Mouse (Mus musculus) forebrain, embryonic 16.5 days (tissue): ENCODE data around the gene Chrna5. TPM values are rescaled to one million over a fixed set of nuclear protein-coding genes. Genes with fewer than 3 reads are reported as not detected.
"Not testable (repeated sequence)": the region's sequence is repeated elsewhere in the genome, so short reads cannot be mapped to it uniquely, and the experiment has no call there.

Source experiments
- ATAC-seq: fragments of 200-750 bp; cut with Nextera tagmentation; 2 replicates; pipeline ENCODE4 v1.8.0; 2017; ENCODE audit warnings: mild to moderate bottlenecking, moderate library complexity
- H3K27ac ChIP-seq: fragments of 300-500 bp; sonication (generic); 2 replicates; pipeline ENCODE4 v1.5.1; 2014; ENCODE audit warnings: low read length, control low read depth
- H3K27me3 ChIP-seq: fragments of 300-500 bp; sonication (generic); replicated peaks from 2 replicates; pipeline ENCODE4 v1.6.1; 2014; ENCODE audit warnings: low read length; ENCODE audit not compliant: control insufficient read depth, insufficient read depth
- H3K36me3 ChIP-seq: fragments of 300-500 bp; sonication (generic); 2 replicates; pipeline ENCODE4 v1.6.1; 2014; ENCODE audit not compliant: control insufficient read depth, insufficient read depth
- H3K4me1 ChIP-seq: fragments of 300-500 bp; sonication (generic); replicated peaks from 2 replicates; pipeline ENCODE4 v1.6.1; 2014; ENCODE audit warnings: low read length; ENCODE audit not compliant: control insufficient read depth, insufficient read depth
- H3K4me2 ChIP-seq: fragments of 300-500 bp; sonication (generic); 2 replicates; pipeline ENCODE4 v1.6.1; 2014; ENCODE audit warnings: mild to moderate bottlenecking, low read length, control low read depth
- H3K4me3 ChIP-seq: fragments of 300-500 bp; sonication (generic); replicated peaks from 2 replicates; pipeline ENCODE4 v1.5.1; 2014; ENCODE audit warnings: mild to moderate bottlenecking, low read length, control low read depth
- H3K9ac ChIP-seq: fragments of 300-500 bp; sonication (generic); replicated peaks from 2 replicates; pipeline ENCODE4 v1.6.1; 2014; ENCODE audit warnings: low read depth, low read length, control low read depth
- H3K9me3 ChIP-seq: fragments of 300-500 bp; sonication (generic); 2 replicates; pipeline ENCODE4 v1.6.1; 2016; ENCODE audit warnings: low read length; ENCODE audit not compliant: control insufficient read depth
- WGBS: fragments of 180-500 bp; shearing (Covaris S2); extraction: QIAGEN DNeasy Blood & Tissue Kit; methylation state at CpG from one replicate; pipeline ENCODE4 v1.1.7; 2014; 5-methylcytosine and 5-hydroxymethylcytosine counted together
- polyA plus RNA-seq: library from polyadenylated mRNA; unstranded; fragments of >200 nt; fragmentation: Nextera tagmentation; extraction: Ambion mirVana; gene quantifications from 2 replicates; pipeline ENCODE4 v1.2.1, GENCODE M21; 2015

The Chrna5 gene
- 0.85 and 1.2 TPM in 2 replicates for polyA plus RNA-seq

- peak within 1 kb of the TSS; percentile 90 for H3K4me2 ChIP-seq
- H3K9me3 ChIP-seq = no peaks in the 10 kb centered on the region
- peaks cover 19% of the 10 kb centered on the region for H3K27me3 ChIP-seq
- peak within 1 kb of the TSS; percentile 62 for H3K9ac ChIP-seq
- 62% methylated on average over 8 of the region's 8 CpGs for WGBS
- peaks cover 10% of the 10 kb centered on the region for H3K4me1 ChIP-seq
- peak within 1 kb of the TSS; percentile 67 for H3K4me3 ChIP-seq
- no peaks in the 10 kb centered on the region for H3K36me3 ChIP-seq
- ATAC-seq = no peak
- H3K27ac ChIP-seq = no peak within 1 kb of the TSS
Measured at GRCm38 (mm10) chr9:54980674-54981073, at the start of gene Chrna5. Chrna5 (plus strand) TSS chr9:54980880.

- WGBS = 0% methylated on average over 1 of the region's 1 CpGs
- H3K4me3 ChIP-seq = no peak overlapping the region
- ATAC-seq = no peak
Measured at GRCm38 (mm10) chr9:54931765-54932164, 48.9 kb upstream of the Chrna5 start.

GRCm38 (mm10) chr9:54932379-54932778 lies 48.3 kb upstream of the Chrna5 start:
- H3K36me3 ChIP-seq = no peaks in the 10 kb centered on the region
- H3K27ac ChIP-seq = no peak overlapping the region
- H3K9ac ChIP-seq = no peak overlapping the region
- WGBS = 73% methylated on average over 2 of the region's 2 CpGs
- ATAC-seq = no peak
- H3K9me3 ChIP-seq = no peaks in the 10 kb centered on the region
- no peaks in the 10 kb centered on the region for H3K27me3 ChIP-seq
- H3K4me1 ChIP-seq = no peaks in the 10 kb centered on the region
- H3K4me2 ChIP-seq = no peak overlapping the region
- no peak overlapping the region for H3K4me3 ChIP-seq

More at GRCm38 (mm10) chr9:54931765-54932164, 48.9 kb upstream of the Chrna5 start:
- Histone ChIP-seq H3K36me3 (no peaks in the 10 kb centered on the region), H3K27ac (no peak overlapping the region), H3K27me3 (no peaks in the 10 kb centered on the region), H3K4me1 (no peaks in the 10 kb centered on the region), H3K4me2 (no peak overlapping the region), H3K9me3 (no peaks in the 10 kb centered on the region), H3K9ac (no peak overlapping the region)

GRCm38 (mm10) chr9:54942071-54942470 lies 38.6 kb upstream of the Chrna5 start:
- no peaks in the 10 kb centered on the region; the same call in 1 of the 2 replicates for H3K4me1 ChIP-seq
- WGBS = 93% methylated on average over 4 of the region's 4 CpGs

GRCm38 (mm10) chr9:54944467-54944866 lies 36.2 kb upstream of the Chrna5 start:
- H3K4me3 ChIP-seq = no peak overlapping the region
- no peaks in the 10 kb centered on the region; the same call in 1 of the 2 replicates for H3K4me1 ChIP-seq
- no peak overlapping the region for H3K4me2 ChIP-seq
- 75% methylated on average over 2 of the region's 2 CpGs for WGBS
- ATAC-seq = no peak
- no peaks in the 10 kb centered on the region for H3K36me3 ChIP-seq
- H3K27me3 ChIP-seq = no peaks in the 10 kb centered on the region
- no peak overlapping the region for H3K9ac ChIP-seq
- no peaks in the 10 kb centered on the region for H3K9me3 ChIP-seq
- H3K27ac ChIP-seq = no peak overlapping the region

More at GRCm38 (mm10) chr9:54942071-54942470, 38.6 kb upstream of the Chrna5 start:
- Histone ChIP-seq H3K9ac (no peak overlapping the region), H3K4me3 (no peak overlapping the region), H3K27ac (no peak overlapping the region), H3K9me3 (no peaks in the 10 kb centered on the region), H3K4me2 (no peak overlapping the region), H3K27me3 (no peaks in the 10 kb centered on the region), H3K36me3 (no peaks in the 10 kb centered on the region)
- no peak for ATAC-seq

GRCm38 (mm10) chr9:54946256-54946655 lies 34.4 kb upstream of the Chrna5 start:
- Histone ChIP-seq H3K4me1 (peaks cover 2% of the 10 kb centered on the region), H3K27me3 (no peaks in the 10 kb centered on the region), H3K36me3 (no peaks in the 10 kb centered on the region), H3K4me3 (no peak overlapping the region), H3K9ac (no peak overlapping the region), H3K9me3 (no peaks in the 10 kb centered on the region), H3K27ac (no peak overlapping the region), H3K4me2 (peak overlapping the region; percentile 4; the same call in 1 of the 2 replicates)
- no peak for ATAC-seq
- WGBS = 58% methylated on average over 16 of the region's 16 CpGs

- H3K36me3 ChIP-seq = peaks cover 5% of the 10 kb centered on the region
- no peak for ATAC-seq
- no peak overlapping the region for H3K4me3 ChIP-seq
Measured at GRCm38 (mm10) chr9:54949465-54949864, 31.2 kb upstream of the Chrna5 start.

GRCm38 (mm10) chr9:54950162-54950561 lies 30.5 kb upstream of the Chrna5 start:
- peak overlapping the region; percentile 92 for H3K27ac ChIP-seq
- H3K9ac ChIP-seq = peak overlapping the region; percentile 93
- H3K4me3 ChIP-seq = peak overlapping the region; percentile 96
- not testable (repeated sequence) for H3K9me3 ChIP-seq, H3K27me3 ChIP-seq, H3K36me3 ChIP-seq
- 0 out of 2 replicates have a peak, but pooled peaks have one; percentile 15 for ATAC-seq
- H3K4me1 ChIP-seq = peaks cover 21% of the 10 kb centered on the region
- H3K4me2 ChIP-seq = peak overlapping the region; percentile 60
- 44% methylated on average over 8 of the region's 8 CpGs for WGBS

More at GRCm38 (mm10) chr9:54949465-54949864, 31.2 kb upstream of the Chrna5 start:
- Histone ChIP-seq H3K9me3 (no peaks in the 10 kb centered on the region), H3K4me1 (peaks cover 21% of the 10 kb centered on the region), H3K27me3 (no peaks in the 10 kb centered on the region), H3K9ac (no peak overlapping the region), H3K27ac (no peak overlapping the region), H3K4me2 (no peak overlapping the region)

- peak within 1 kb of the TSS; percentile 93 for H3K9ac ChIP-seq
- WGBS = under 1% methylated on average over 64 of the region's 65 CpGs
- H3K27ac ChIP-seq = peak within 1 kb of the TSS; percentile 92
- peaks cover 5% of the 10 kb centered on the region for H3K36me3 ChIP-seq
- H3K4me3 ChIP-seq = peak within 1 kb of the TSS; percentile 96
- no peaks in the 10 kb centered on the region for H3K27me3 ChIP-seq
- H3K4me1 ChIP-seq = peaks cover 21% of the 10 kb centered on the region
- peak; percentile 100 for ATAC-seq
- peak within 1 kb of the TSS; percentile 75 for H3K4me2 ChIP-seq
- no peaks in the 10 kb centered on the region for H3K9me3 ChIP-seq
Measured at GRCm38 (mm10) chr9:54950575-54951321, 29.9 kb upstream of the Chrna5 start, which contains the start of the genes Psma4 and AY074887. Psma4 (plus strand) TSS chr9:54950790. AY074887 (minus strand) TSS chr9:54950998.
